Mouse (Mus musculus) E14TG2a.4 (cell line): ENCODE results near the gene Twsg1.

Experiments
- CTCF ChIP-seq: conservative IDR thresholded peaks from 2 replicates; pipeline ENCODE4 v1.5.1; 2014; ENCODE audit warnings: low read length
- NANOG ChIP-seq: IDR thresholded peaks from 2 replicates; pipeline ENCODE4 v1.6.1; 2014; ENCODE audit warnings: borderline replicate concordance, low read length, mixed read lengths

GRCm38 (mm10) chr17:65873156-65873555 is 77.9 kb downstream of the Twsg1 start:
- TF ChIP-seq CTCF (no peak), NANOG (no peak)
